40 mouse cellular contexts compared by ENCODE assay signal in the genomic region with DNA sequence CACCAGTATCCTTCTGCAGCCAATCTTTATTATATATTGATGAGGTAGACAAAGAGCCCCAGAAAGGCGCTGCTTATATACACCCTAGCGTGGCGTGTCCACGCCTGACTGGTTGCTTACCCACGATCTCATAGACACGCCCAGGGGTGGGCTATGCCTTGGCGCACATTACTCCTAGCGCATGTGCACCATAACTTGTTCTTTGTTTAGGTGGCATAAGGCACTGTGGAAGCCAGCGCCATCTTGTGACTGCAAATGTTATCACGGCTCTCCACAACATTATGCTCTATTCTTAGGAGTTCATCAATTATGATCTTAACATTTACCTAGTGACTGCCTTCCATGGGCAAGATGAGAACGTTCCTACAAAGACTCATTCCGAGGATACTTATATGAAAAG. TPM values are rescaled to one million over a fixed set of nuclear protein-coding genes. Genes with fewer than 3 reads are reported as not detected.
DNase-seq lines count a peak whose midpoint lies in the region; ATAC-seq and TF ChIP-seq lines count a peak whose summit lies in the region.
"Had no signal": no experiment of that assay in that cellular context is flagged by ENCODE, and none has a peak within 500 bp of the region (broad histone marks: within the 10 kb centered on the region; RNA-seq: fewer than 3 reads in every experiment).

No protein-coding gene starts in this region.

- DNase-seq in hindbrain, embryonic 11.5 days (ENCODE audit: low spot score) = peak; percentile 1
- DNase-seq in midbrain, postnatal 0 days (ENCODE audit: low spot score) = no peak
- DNase-seq in midbrain, embryonic 10.5 days (ENCODE audit: low spot score) = no peak
- no peak for DNase-seq in ES-E14 (ENCODE audit: low read depth, low spot score)
- peak; percentile 1 for DNase-seq in brain, adult 2 months (ENCODE audit: low read depth, low spot score)
- no peak for DNase-seq in layer of hippocampus, adult 9-11 months
- DNase-seq in left cerebral cortex, postnatal 25 days (ENCODE audit: low spot score in 2 of 2) = no peak
- DNase-seq: adrenal gland, adult 8-10 months; B cell, adult 2 months; cerebellum, adult 11-12 months; cerebellum, adult 9-11 months; forebrain, postnatal 0 days; heart, postnatal 14 days; kidney, postnatal 4 days; layer of hippocampus, postnatal 36 days; liver, postnatal 0 days; lung, postnatal 4 days; thymus, postnatal 25 days had no signal

- ATAC-seq in hindbrain, embryonic 11.5 days (ENCODE audit: low FRiP score) = no peak; the same call in 1 of the 2 replicates
- ATAC-seq in hindbrain, embryonic 12.5 days (ENCODE audit: low FRiP score) = no peak
- no peak for ATAC-seq in midbrain, postnatal 0 days (ENCODE audit: low FRiP score)
- ATAC-seq: forebrain, postnatal 0 days; hindbrain, postnatal 0 days; intestine, embryonic 15.5 days; liver, postnatal 0 days; midbrain, embryonic 13.5 days had no signal

- in situ Hi-C loops in ES-E14 (cut with MboI; ENCODE audit: low sequenced_read_pairs in 2 of 2, unreplicated experiment in 2 of 2) = no loop called here

- intact Hi-C loops in left cerebral cortex, postnatal 25 days (cut with DNase I) = no loop called here

- H3K36me3 ChIP-seq in hindbrain, embryonic 11.5 days (ENCODE audit: control insufficient read depth, insufficient read depth, low read length) = no peaks in the 10 kb centered on the region
- H3K36me3 ChIP-seq in hindbrain, embryonic 12.5 days = no peaks in the 10 kb centered on the region
- no peaks in the 10 kb centered on the region for H3K36me3 ChIP-seq in midbrain, postnatal 0 days (ENCODE audit: insufficient read depth, low read length)
- no peaks in the 10 kb centered on the region for H3K36me3 ChIP-seq in midbrain, embryonic 10.5 days
- H3K36me3 ChIP-seq in ES-E14 (ENCODE audit: control insufficient read depth, insufficient read depth, low read length, poor library complexity, severe bottlenecking) = no peaks in the 10 kb centered on the region
- H3K36me3 ChIP-seq: hindbrain, embryonic 10.5 days; intestine, embryonic 15.5 days; kidney, embryonic 15.5 days; limb, embryonic 12.5 days; midbrain, embryonic 13.5 days had no signal

- H3K9ac ChIP-seq in hindbrain, embryonic 11.5 days (ENCODE audit: low read depth, low read length) = no peak overlapping the region
- no peak overlapping the region for H3K9ac ChIP-seq in hindbrain, embryonic 12.5 days
- H3K9ac ChIP-seq in midbrain, postnatal 0 days (replicated peaks; ENCODE audit: low read length, poor library complexity, severe bottlenecking) = no peak overlapping the region
- no peak overlapping the region for H3K9ac ChIP-seq in ES-E14 (ENCODE audit: insufficient read depth, low read depth, low read length, poor library complexity, severe bottlenecking)
- H3K9ac ChIP-seq: forebrain, postnatal 0 days; intestine, embryonic 15.5 days; kidney, embryonic 15.5 days; limb, embryonic 12.5 days; liver, postnatal 0 days; midbrain, embryonic 13.5 days had no signal

- H3K4me2 ChIP-seq in hindbrain, embryonic 11.5 days (replicated peaks; ENCODE audit: low read depth, low read length) = no peak overlapping the region
- H3K4me2 ChIP-seq in hindbrain, embryonic 12.5 days (replicated peaks) = no peak overlapping the region
- no peak overlapping the region for H3K4me2 ChIP-seq in midbrain, postnatal 0 days (ENCODE audit: low read depth, low read length, poor library complexity, severe bottlenecking)
- H3K4me2 ChIP-seq: intestine, embryonic 15.5 days; kidney, embryonic 15.5 days; limb, embryonic 12.5 days; liver, embryonic 11.5 days; midbrain, embryonic 13.5 days had no signal

- H3K9me3 ChIP-seq in hindbrain, embryonic 11.5 days (ENCODE audit: control insufficient read depth, low read length) = no peaks in the 10 kb centered on the region
- H3K9me3 ChIP-seq in hindbrain, embryonic 12.5 days (replicated peaks) = no peaks in the 10 kb centered on the region
- H3K9me3 ChIP-seq in midbrain, postnatal 0 days (ENCODE audit: low read length) = no peaks in the 10 kb centered on the region
- H3K9me3 ChIP-seq in midbrain, embryonic 10.5 days (replicated peaks) = no peaks in the 10 kb centered on the region
- H3K9me3 ChIP-seq in ES-E14 (ENCODE audit: control insufficient read depth, insufficient read depth, low read depth, low read length) = no peaks in the 10 kb centered on the region
- H3K9me3 ChIP-seq: intestine, embryonic 15.5 days; kidney, embryonic 15.5 days; limb, embryonic 12.5 days; midbrain, embryonic 13.5 days had no signal

- no peak overlapping the region for H3K4me3 ChIP-seq in hindbrain, embryonic 11.5 days (ENCODE audit: low read depth, low read length)
- no peak overlapping the region for H3K4me3 ChIP-seq in hindbrain, embryonic 12.5 days
- no peak overlapping the region for H3K4me3 ChIP-seq in midbrain, postnatal 0 days (ENCODE audit: low read depth, low read length)
- no peak overlapping the region for H3K4me3 ChIP-seq in midbrain, embryonic 10.5 days
- no peak overlapping the region for H3K4me3 ChIP-seq in ES-E14 (ENCODE audit: insufficient read depth in 1 of 2, low read depth in 1 of 2, low read length in 2 of 2, poor library complexity in 1 of 2, severe bottlenecking in 1 of 2)
- H3K4me3 ChIP-seq: erythroblast, embryonic 14.5 days; hindbrain, embryonic 10.5 days; intestine, embryonic 15.5 days; kidney, embryonic 15.5 days; limb, embryonic 12.5 days; megakaryocyte, embryonic 14.5 days; midbrain, embryonic 13.5 days had no signal

- 93% methylated on average over 12 of the region's 12 CpGs for WGBS in hindbrain, embryonic 11.5 days
- WGBS in hindbrain, embryonic 12.5 days = 93% methylated on average over 12 of the region's 12 CpGs
- 96% methylated on average over 12 of the region's 12 CpGs for WGBS in midbrain, postnatal 0 days
- 94% methylated on average over 12 of the region's 12 CpGs for WGBS in midbrain, embryonic 10.5 days

- 0 out of 2 replicates have a peak, but pooled peaks have one; percentile 10 for TF ChIP-seq CTCF in midbrain, postnatal 0 days (IDR thresholded peaks at IDR 0.05)

- H3K27ac ChIP-seq in hindbrain, embryonic 11.5 days (ENCODE audit: low read depth, low read length) = no peak overlapping the region
- no peak overlapping the region for H3K27ac ChIP-seq in hindbrain, embryonic 12.5 days
- no peak overlapping the region for H3K27ac ChIP-seq in midbrain, postnatal 0 days (ENCODE audit: low read depth, low read length)
- H3K27ac ChIP-seq in midbrain, embryonic 10.5 days (replicated peaks) = no peak overlapping the region
- no peak overlapping the region for H3K27ac ChIP-seq in ES-E14 (ENCODE audit: insufficient read depth, low read depth, low read length, poor library complexity, severe bottlenecking)
- H3K27ac ChIP-seq: hindbrain, embryonic 10.5 days; hindbrain, postnatal 0 days; intestine, embryonic 15.5 days; kidney, embryonic 15.5 days; limb, embryonic 12.5 days; midbrain, embryonic 13.5 days had no signal

- H3K4me1 ChIP-seq in hindbrain, embryonic 11.5 days (replicated peaks; ENCODE audit: control insufficient read depth, insufficient read depth, low read length) = no peaks in the 10 kb centered on the region
- no peaks in the 10 kb centered on the region for H3K4me1 ChIP-seq in hindbrain, embryonic 12.5 days
- H3K4me1 ChIP-seq in midbrain, postnatal 0 days (ENCODE audit: insufficient read depth, low read length) = no peaks in the 10 kb centered on the region
- H3K4me1 ChIP-seq in midbrain, embryonic 10.5 days = no peaks in the 10 kb centered on the region
- no peaks in the 10 kb centered on the region for H3K4me1 ChIP-seq in ES-E14 (ENCODE audit: control insufficient read depth in 2 of 2, insufficient read depth in 2 of 2, low read length in 2 of 2, poor library complexity in 1 of 2)
- H3K4me1 ChIP-seq: hindbrain, embryonic 10.5 days; intestine, embryonic 15.5 days; kidney, embryonic 15.5 days; limb, embryonic 12.5 days; megakaryocyte, embryonic 14.5 days; midbrain, embryonic 13.5 days had no signal

- H3K27me3 ChIP-seq in hindbrain, embryonic 11.5 days (ENCODE audit: control insufficient read depth, insufficient read depth, low read length) = no peaks in the 10 kb centered on the region
- no peaks in the 10 kb centered on the region for H3K27me3 ChIP-seq in hindbrain, embryonic 12.5 days
- H3K27me3 ChIP-seq in midbrain, postnatal 0 days (ENCODE audit: insufficient read depth, low read length) = no peaks in the 10 kb centered on the region
- no peaks in the 10 kb centered on the region for H3K27me3 ChIP-seq in midbrain, embryonic 10.5 days (ENCODE audit: low read depth, poor library complexity, severe bottlenecking)
- H3K27me3 ChIP-seq: intestine, embryonic 15.5 days; kidney, embryonic 15.5 days; limb, embryonic 12.5 days; megakaryocyte, embryonic 14.5 days; midbrain, embryonic 13.5 days had no signal

TF ChIP-seq in ES-E14, 5 proteins besides CTCF, POLR2A, EP300 and RAD21:
- TF ChIP-seq ZNF384 (IDR thresholded peaks at IDR 0.05; ENCODE audit: low read depth, low read length) = no peak
- TF ChIP-seq CHD2 (IDR thresholded peaks at IDR 0.05; ENCODE audit: low read depth, low read length) = no peak
- no peak for TF ChIP-seq MAFK (IDR thresholded peaks at IDR 0.05; ENCODE audit: insufficient read depth, low read depth, low read length)
- TF ChIP-seq ZC3H11A (IDR thresholded peaks at IDR 0.05; ENCODE audit: borderline replicate concordance, low read depth, low read length) = peak; percentile 4; the same call in 1 of the 2 replicates
- TF ChIP-seq HCFC1 (IDR thresholded peaks at IDR 0.05; ENCODE audit: borderline replicate concordance, insufficient read depth, low read length) = no peak

RNA-seq across cellular contexts. Expression of a gene that starts 25.6 kb away (rescaled TPM):
- polyA plus RNA-seq in hindbrain, embryonic 11.5 days (2014; fragmentation: Nextera tagmentation; extraction: Ambion mirVana) = not detected in 2 replicates
- polyA plus RNA-seq in hindbrain, embryonic 12.5 days (2016; fragmentation: Nextera tagmentation; extraction: Ambion mirVana) = not detected in 2 replicates
- total RNA-seq in midbrain, postnatal 0 days (2014; rRNA removed) = not detected in 2 replicates
- not detected in 2 replicates for polyA plus RNA-seq in midbrain, postnatal 0 days (2015; fragmentation: Nextera tagmentation; extraction: Ambion mirVana)
- not detected in 2 replicates for polyA plus RNA-seq in midbrain, embryonic 10.5 days (2016; fragmentation: Nextera tagmentation; extraction: Ambion mirVana)
- total RNA-seq in ES-E14 (2012; rRNA removed) = not detected in 2 replicates
- total RNA-seq in left cerebral cortex, postnatal 25 days (2021) = not detected
- total RNA-seq: adrenal gland, adult 8-10 months; forebrain, postnatal 0 days; gastrocnemius, adult 8-10 months; heart, adult 8-10 months; heart, postnatal 14 days; hindbrain, postnatal 0 days; layer of hippocampus, adult 8-10 months; layer of hippocampus, postnatal 36 days; left cerebral cortex, postnatal 14 days; monocyte, adult 5-6 weeks had no signal
- polyA plus RNA-seq: embryonic facial prominence, embryonic 14.5 days; erythroblast, embryonic 14.5 days; forebrain, embryonic 11.5 days; forebrain, postnatal 0 days; gonadal fat pad, adult 2 months; heart, embryonic 14.5 days; hindbrain, embryonic 10.5 days; hindbrain, postnatal 0 days; kidney, embryonic 15.5 days; limb, embryonic 12.5 days; liver, embryonic 11.5 days; lung, embryonic 16.5 days; midbrain, embryonic 13.5 days; neural tube, embryonic 14.5 days had no signal

RNA-seq across cellular contexts. Expression of a gene that starts 56.8 kb away (rescaled TPM):
- not detected in 2 replicates for polyA plus RNA-seq in hindbrain, embryonic 11.5 days (2014; fragmentation: Nextera tagmentation; extraction: Ambion mirVana)
- polyA plus RNA-seq in hindbrain, embryonic 12.5 days (2016; fragmentation: Nextera tagmentation; extraction: Ambion mirVana) = not detected in 2 replicates
- not detected in 2 replicates for total RNA-seq in midbrain, postnatal 0 days (2014; rRNA removed)
- polyA plus RNA-seq in midbrain, postnatal 0 days (2015; fragmentation: Nextera tagmentation; extraction: Ambion mirVana) = not detected in 2 replicates
- not detected in 2 replicates for polyA plus RNA-seq in midbrain, embryonic 10.5 days (2016; fragmentation: Nextera tagmentation; extraction: Ambion mirVana)
- total RNA-seq in ES-E14 (2012; rRNA removed) = not detected in 2 replicates
- total RNA-seq in left cerebral cortex, postnatal 25 days (2021) = not detected
- total RNA-seq: adrenal gland, adult 8-10 months; forebrain, postnatal 0 days; gastrocnemius, adult 8-10 months; heart, adult 8-10 months; heart, postnatal 14 days; hindbrain, postnatal 0 days; layer of hippocampus, adult 8-10 months; layer of hippocampus, postnatal 36 days; left cerebral cortex, postnatal 14 days; monocyte, adult 5-6 weeks had no signal
- polyA plus RNA-seq: embryonic facial prominence, embryonic 14.5 days; erythroblast, embryonic 14.5 days; forebrain, embryonic 11.5 days; forebrain, postnatal 0 days; gonadal fat pad, adult 2 months; heart, embryonic 14.5 days; hindbrain, embryonic 10.5 days; hindbrain, postnatal 0 days; intestine, embryonic 15.5 days; limb, embryonic 12.5 days; liver, embryonic 11.5 days; liver, postnatal 0 days; lung, embryonic 16.5 days; midbrain, embryonic 13.5 days; neural tube, embryonic 14.5 days; stomach, embryonic 14.5 days had no signal

Comparison
In these comparisons a context has a peak if more than half of its experiments do, and no peak if none do; other contexts are left out.
1. DNase-seq: peak in hindbrain, embryonic 11.5 days (single experiment) and brain, adult 2 months (single experiment); none in midbrain, postnatal 0 days (single experiment), midbrain, embryonic 10.5 days (single experiment), ES-E14 (single experiment), layer of hippocampus, adult 9-11 months (single experiment) and left cerebral cortex, postnatal 25 days (0 of 2).